Mouse (Mus musculus) heart, embryonic 11.5 days (tissue): ENCODE results near the gene Mgat3. TPM values are rescaled to one million over a fixed set of nuclear protein-coding genes. Genes with fewer than 3 reads are reported as not detected.

Experiments
- ATAC-seq: fragments of 200-750 bp; cut with Nextera tagmentation; replicated peaks from 2 replicates; pipeline ENCODE4 v1.8.0; 2017; ENCODE audit warnings: moderate library complexity; ENCODE audit not compliant: insufficient number of reproducible peaks, low FRiP score, low TSS enrichment
- H3K27ac ChIP-seq: fragments of 300-500 bp; sonication (generic); 2 replicates; pipeline ENCODE4 v1.5.1; 2014; ENCODE audit warnings: mild to moderate bottlenecking, low read depth, low read length
- H3K27me3 ChIP-seq: fragments of 300-500 bp; sonication (generic); 2 replicates; pipeline ENCODE4 v1.6.1; 2014; ENCODE audit warnings: mild to moderate bottlenecking, low read length, mixed read lengths; ENCODE audit not compliant: control insufficient read depth, insufficient read depth
- H3K36me3 ChIP-seq: fragments of 300-500 bp; sonication (generic); 2 replicates; pipeline ENCODE4 v1.6.1; 2014; ENCODE audit warnings: mild to moderate bottlenecking, low read length, moderate library complexity, mixed read lengths; ENCODE audit not compliant: control insufficient read depth, insufficient read depth
- H3K4me1 ChIP-seq: fragments of 300-500 bp; sonication (generic); 2 replicates; pipeline ENCODE4 v1.6.1; 2014; ENCODE audit warnings: low read length; ENCODE audit not compliant: control insufficient read depth, insufficient read depth
- H3K4me2 ChIP-seq: fragments of 300-500 bp; sonication (generic); 2 replicates; pipeline ENCODE4 v1.6.1; 2014; ENCODE audit warnings: mild to moderate bottlenecking, moderate library complexity
- H3K4me3 ChIP-seq: fragments of 300-500 bp; sonication (generic); 2 replicates; pipeline ENCODE4 v1.5.1; 2014; ENCODE audit warnings: low read depth, low read length
- H3K9ac ChIP-seq: fragments of 300-500 bp; sonication (generic); 2 replicates; pipeline ENCODE4 v1.6.1; 2014; ENCODE audit warnings: mild to moderate bottlenecking, low read depth, low read length, moderate library complexity
- H3K9me3 ChIP-seq: fragments of 300-500 bp; sonication (generic); replicated peaks from 2 replicates; pipeline ENCODE4 v1.6.1; 2016; ENCODE audit warnings: low read length; ENCODE audit not compliant: control insufficient read depth
- WGBS: fragments of 180-500 bp; shearing (Covaris S2); extraction: QIAGEN DNeasy Blood & Tissue Kit; methylation state at CpG from one replicate; pipeline ENCODE4 v1.1.7; 2014; ENCODE audit not compliant: insufficient replicate concordance; 5-methylcytosine and 5-hydroxymethylcytosine counted together
- polyA plus RNA-seq: library from polyadenylated mRNA; unstranded; fragments of >200 nt; fragmentation: Nextera tagmentation; extraction: Ambion mirVana; gene quantifications from 2 replicates; pipeline ENCODE4 v1.2.1, GENCODE M21; 2014

The Mgat3 gene
- 1.8 and 2.1 TPM in 2 replicates for polyA plus RNA-seq

DNA sequence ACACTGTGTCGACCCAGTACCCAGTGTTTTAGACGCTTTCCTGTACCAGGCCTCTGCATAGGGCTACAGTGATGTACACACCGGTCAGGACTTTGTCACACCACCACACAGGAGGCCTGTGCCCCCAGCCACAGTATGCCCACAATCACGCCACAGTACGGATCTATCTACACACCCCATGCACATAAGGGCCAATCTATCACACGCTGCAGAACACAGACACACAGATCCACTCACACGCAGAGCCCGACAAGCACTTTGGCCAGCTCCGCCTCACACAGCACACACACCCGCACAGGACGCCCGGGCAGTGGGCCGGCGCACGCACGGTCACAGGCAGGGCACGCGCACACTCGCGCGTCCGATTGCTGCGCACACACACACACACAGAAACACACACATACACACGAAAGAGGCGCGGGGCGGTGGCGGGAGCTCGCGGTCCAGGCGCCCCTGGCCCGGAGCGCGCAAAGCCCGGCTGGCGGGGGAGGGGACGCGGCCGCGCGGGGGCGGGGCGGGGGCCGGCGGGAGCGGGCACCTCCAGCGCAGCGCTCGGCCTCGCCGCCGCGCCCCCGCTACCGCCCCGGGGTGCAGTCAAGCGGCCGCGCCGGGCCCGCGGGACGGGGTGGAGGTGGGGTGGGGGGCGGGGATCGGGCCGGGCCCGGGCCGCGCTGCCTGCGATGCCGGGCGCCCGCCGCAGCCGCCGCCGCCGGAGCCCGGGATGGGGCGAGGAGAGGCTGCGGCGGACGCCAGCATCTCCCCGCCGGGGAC is at the start of gene Mgat3:
Gene Mgat3, plus strand, starts transcription at position 721 of the 771 bp plus-strand sequence.
- Histone ChIP-seq H3K4me2 (peak within 1 kb of the TSS; percentile 75), H3K27me3 (peaks cover 22% of the 10 kb centered on the region), H3K27ac (no peak within 1 kb of the TSS; the same call in 1 of the 2 replicates), H3K4me3 (peak within 1 kb of the TSS; percentile 65), H3K4me1 (peaks cover 7% of the 10 kb centered on the region; the same call in 1 of the 2 replicates), H3K9ac (peak within 1 kb of the TSS; percentile 65), H3K9me3 (no peaks in the 10 kb centered on the region), H3K36me3 (no peaks in the 10 kb centered on the region)
- WGBS: 4% methylated on average over 54 of the region's 85 CpGs
- ATAC-seq: peak; percentile 39

DNA sequence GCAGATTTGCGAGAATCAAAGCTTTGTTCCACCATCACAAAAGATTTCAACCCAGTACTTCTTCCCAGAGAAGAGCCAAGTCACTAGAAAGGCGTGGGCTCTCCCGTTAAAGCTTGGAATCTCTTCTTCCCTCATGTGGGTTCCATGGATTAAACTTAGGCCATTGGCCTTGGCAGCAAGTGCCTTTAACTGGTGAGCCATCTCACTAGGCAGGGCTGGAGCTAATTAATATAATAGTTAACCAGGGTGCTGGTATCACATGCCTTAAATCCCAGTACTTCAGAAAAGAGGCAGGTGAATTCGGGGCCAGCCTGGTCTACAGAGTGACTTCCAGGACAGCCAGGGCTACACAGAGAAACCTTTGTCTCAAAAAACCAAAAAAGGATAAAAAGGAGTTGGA is 48.9 kb upstream of the Mgat3 start:
- Histone ChIP-seq H3K36me3 (no peaks in the 10 kb centered on the region), H3K9ac (no peak overlapping the region), H3K27ac (no peak overlapping the region), H3K4me3 (no peak overlapping the region), H3K27me3 (no peaks in the 10 kb centered on the region; the same call in 1 of the 2 replicates), H3K9me3 (no peaks in the 10 kb centered on the region), H3K4me1 (no peaks in the 10 kb centered on the region), H3K4me2 (no peak overlapping the region)
- WGBS: 76% methylated on average over 4 of the region's 4 CpGs
- ATAC-seq: no peak

DNA sequence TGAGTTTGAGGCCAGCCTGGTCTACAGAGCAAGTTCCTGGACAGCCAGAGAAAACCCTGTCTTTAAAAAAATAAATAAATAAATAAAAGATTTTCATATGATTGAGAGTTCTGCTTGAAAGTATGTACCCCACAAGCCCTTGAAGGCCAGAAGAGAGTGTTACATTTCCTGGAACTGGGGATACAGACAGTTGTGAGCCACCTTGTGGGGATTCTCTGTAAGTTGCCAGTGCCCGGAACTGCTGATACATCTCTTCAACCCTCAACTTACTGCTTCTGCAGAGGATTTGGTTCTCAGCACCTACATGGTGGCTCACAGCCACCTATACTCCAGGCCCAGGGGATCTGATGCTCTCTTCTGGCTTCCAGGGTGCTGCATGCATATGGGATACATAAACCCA is 46.3 kb upstream of the Mgat3 start:
- no peaks in the 10 kb centered on the region for H3K36me3 ChIP-seq
- H3K4me3 ChIP-seq: no peak overlapping the region
- H3K9ac ChIP-seq: no peak overlapping the region
- 56% methylated on average over 1 of the region's 1 CpGs for WGBS
- H3K9me3 ChIP-seq: no peaks in the 10 kb centered on the region
- no peaks in the 10 kb centered on the region for H3K27me3 ChIP-seq
- ATAC-seq: no peak
- H3K27ac ChIP-seq: no peak overlapping the region
- no peaks in the 10 kb centered on the region for H3K4me1 ChIP-seq
- H3K4me2 ChIP-seq: no peak overlapping the region

DNA sequence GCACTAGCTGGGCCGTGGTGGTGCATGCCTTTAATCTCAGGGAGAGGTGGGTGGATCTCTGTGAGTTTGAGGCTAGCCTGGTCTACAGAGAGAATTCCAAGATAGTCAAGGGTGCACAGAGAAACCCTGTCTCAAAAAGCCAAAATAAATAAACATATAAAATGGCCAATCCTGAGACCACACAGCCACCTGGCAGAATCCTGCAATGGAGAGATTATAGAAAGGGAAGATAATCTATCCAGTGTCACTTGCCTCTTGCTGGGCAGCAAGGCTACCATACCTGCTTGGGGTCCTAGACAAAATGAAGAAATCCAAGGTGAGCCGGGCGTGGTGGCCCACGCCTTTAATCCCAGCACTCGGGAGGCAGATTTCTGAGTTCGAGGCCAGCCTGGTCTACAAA is 43.5 kb upstream of the Mgat3 start:
- Histone ChIP-seq H3K27ac (no peak overlapping the region), H3K36me3 (no peaks in the 10 kb centered on the region), H3K27me3 (no peaks in the 10 kb centered on the region), H3K9me3 (no peaks in the 10 kb centered on the region), H3K4me1 (peaks cover 14% of the 10 kb centered on the region), H3K9ac (no peak overlapping the region), H3K4me2 (no peak overlapping the region), H3K4me3 (no peak overlapping the region)
- no peak for ATAC-seq
- WGBS: 86% methylated on average over 6 of the region's 6 CpGs

DNA sequence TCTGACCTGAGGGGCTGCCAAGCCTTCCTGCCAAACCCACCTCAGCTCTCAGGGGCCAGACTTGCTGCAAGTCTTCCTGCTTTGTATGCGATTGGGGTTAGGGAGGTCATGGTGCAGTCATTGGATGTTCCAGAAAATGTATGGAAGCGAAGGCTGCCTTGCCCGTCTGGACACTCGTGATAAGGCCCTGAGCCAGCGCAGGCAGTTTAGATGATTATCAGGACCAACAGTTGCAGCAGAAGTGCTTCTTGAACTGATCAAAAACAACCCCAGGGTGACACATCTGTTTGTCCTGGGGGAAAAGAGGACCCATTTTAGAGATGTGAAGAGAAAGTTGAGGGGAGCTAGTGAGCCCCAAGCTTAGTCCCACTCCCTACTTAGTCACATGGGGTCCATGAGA is 42.8 kb upstream of the Mgat3 start:
- no peak overlapping the region for H3K4me3 ChIP-seq
- H3K4me2 ChIP-seq: no peak overlapping the region
- no peak overlapping the region for H3K9ac ChIP-seq
- 51% methylated on average over 5 of the region's 5 CpGs for WGBS
- no peaks in the 10 kb centered on the region for H3K27me3 ChIP-seq
- H3K9me3 ChIP-seq: no peaks in the 10 kb centered on the region
- ATAC-seq: no peak
- no peaks in the 10 kb centered on the region for H3K36me3 ChIP-seq
- H3K27ac ChIP-seq: no peak overlapping the region; the same call in 1 of the 2 replicates
- peaks cover 16% of the 10 kb centered on the region for H3K4me1 ChIP-seq

DNA sequence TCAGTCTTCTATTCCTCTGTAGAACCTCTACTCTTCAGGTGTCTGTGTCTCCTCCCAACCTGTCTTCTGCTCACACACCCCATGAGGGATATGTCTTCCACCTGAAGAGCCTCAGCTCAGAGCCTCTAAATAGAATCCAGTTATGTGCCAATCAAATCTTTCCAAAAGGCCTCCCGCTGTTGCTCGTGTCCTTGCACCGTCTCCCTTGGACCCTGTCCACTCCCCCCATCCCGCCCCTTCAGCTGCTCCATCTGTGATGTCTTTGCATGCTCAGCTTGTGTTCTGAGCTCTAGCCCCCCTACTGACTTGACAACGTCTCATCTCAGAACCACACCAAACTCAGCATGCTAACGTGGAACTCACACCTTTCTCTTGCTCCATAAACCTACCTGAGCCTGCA is 42.1 kb upstream of the Mgat3 start:
- Histone ChIP-seq H3K36me3 (no peaks in the 10 kb centered on the region), H3K9ac (no peak overlapping the region), H3K27ac (no peak overlapping the region), H3K9me3 (no peaks in the 10 kb centered on the region), H3K4me3 (no peak overlapping the region), H3K4me1 (peaks cover 24% of the 10 kb centered on the region), H3K27me3 (no peaks in the 10 kb centered on the region), H3K4me2 (no peak overlapping the region)
- no peak for ATAC-seq
- WGBS: 73% methylated on average over 6 of the region's 6 CpGs

DNA sequence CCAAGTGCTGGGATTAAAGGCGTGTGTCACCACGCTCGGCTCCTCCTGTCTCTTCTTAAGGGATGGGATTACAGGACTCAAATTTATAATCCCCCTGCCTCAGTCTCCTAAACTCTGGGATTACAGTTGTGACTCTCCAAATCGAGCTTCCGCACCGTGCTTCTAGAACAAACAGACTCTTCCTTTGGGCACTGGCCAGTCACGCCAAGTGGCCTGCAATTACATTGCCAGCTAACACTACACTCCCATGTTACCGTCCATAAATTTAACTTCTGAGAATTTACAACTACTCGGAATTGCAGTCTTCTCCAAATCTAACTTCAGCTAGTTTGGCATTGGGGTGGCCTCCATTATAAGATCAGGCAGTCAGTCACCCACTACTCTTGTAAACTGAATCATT is 41.1 kb upstream of the Mgat3 start:
- no peak for ATAC-seq
- Histone ChIP-seq H3K9ac (peak overlapping the region; percentile 97), H3K4me1 (peaks cover 27% of the 10 kb centered on the region), H3K4me3 (peak overlapping the region; percentile 77), H3K36me3 (0 out of 2 replicates have a peak, but pooled peaks cover 2% of the 10 kb centered on the region), H3K4me2 (peak overlapping the region; percentile 81), H3K27me3 (no peaks in the 10 kb centered on the region), H3K9me3 (no peaks in the 10 kb centered on the region), H3K27ac (peak overlapping the region; percentile 100)
- 78% methylated on average over 9 of the region's 9 CpGs for WGBS

DNA sequence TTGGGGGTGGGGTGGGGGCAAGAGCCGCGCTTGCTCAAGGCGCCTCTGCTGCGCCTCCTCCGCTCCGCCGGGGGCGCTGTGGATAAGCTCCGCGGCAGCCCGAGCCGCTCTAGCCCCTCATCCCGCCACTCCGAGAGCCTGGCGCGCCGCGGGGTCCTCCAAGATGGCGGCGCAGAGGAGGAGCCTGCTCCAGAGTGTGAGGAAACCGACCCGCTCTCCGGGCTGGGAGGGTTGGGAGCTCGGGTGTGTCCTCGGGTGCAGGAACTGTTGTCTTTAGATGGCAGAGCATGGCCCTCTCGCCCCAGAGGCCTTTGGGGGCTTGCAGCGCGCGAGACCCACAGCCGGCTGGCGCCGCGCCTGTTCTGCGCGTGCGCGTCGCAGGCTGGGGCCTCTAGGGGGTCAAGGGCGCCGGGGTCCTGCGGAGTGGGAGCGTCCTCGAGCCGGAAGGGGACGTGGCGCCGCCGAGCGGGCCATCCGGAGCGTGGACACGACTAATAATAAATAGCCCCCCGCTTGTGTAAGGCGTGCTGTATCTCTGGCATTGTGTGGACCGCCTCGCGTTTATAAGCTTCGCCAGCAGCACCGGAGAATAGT is 40.4 kb upstream of the Mgat3 start, which contains the start of gene Tab1:
Gene Tab1, plus strand, starts transcription at position 135 of the 594 bp plus-strand sequence.
- Histone ChIP-seq H3K9ac (peak within 1 kb of the TSS; percentile 97), H3K27me3 (no peaks in the 10 kb centered on the region), H3K4me3 (peak within 1 kb of the TSS; percentile 77), H3K27ac (peak within 1 kb of the TSS; percentile 100), H3K4me2 (peak within 1 kb of the TSS; percentile 81), H3K9me3 (no peaks in the 10 kb centered on the region), H3K4me1 (peaks cover 27% of the 10 kb centered on the region), H3K36me3 (0 out of 2 replicates have a peak, but pooled peaks cover 2% of the 10 kb centered on the region)
- WGBS: under 1% methylated on average over 54 of the region's 59 CpGs
- peak; percentile 85 for ATAC-seq
